Mouse (Mus musculus) left cerebral cortex, postnatal 10 days (tissue): ENCODE results near the gene Hoxc10. TPM values are rescaled to one million over a fixed set of nuclear protein-coding genes. Genes with fewer than 3 reads are reported as not detected.

ENCODE experiments used
- DNase-seq, 2 experiments: peaks; one replicate each; pipeline ENCODE4 v3.0.0; 2021 to 2022; ENCODE audit warnings: low spot score in 2 of 2, mixed read lengths in 1 of 2; ENCODE audit errors: extremely low spot score in 1 of 2
- intact Hi-C: fragments of 180-260 bp; cut with DNase I; formaldehyde crosslinking; loops from one replicate; pipeline ENCODE4 v1.15.1; 2025
- microRNA-seq: library from miRNA; unstranded; fragments of <30 nt; microRNA quantifications from one replicate; pipeline ENCODE4 v1.2.0, GENCODE M21; 2022
- total RNA-seq, 2 experiments: library from RNA; stranded (reverse); gene quantifications; 2 replicates each; pipeline ENCODE4 v1.2.3; 2021

Gene Hoxc10
- total RNA-seq, 2 experiments from 2014 or later = not detected

GRCm38 (mm10) chr15:103018636-103019035, 52.0 kb downstream of the Hoxc10 start, which contains the start of gene Hoxc4:
Gene Hoxc4 (plus strand): TSS chr15:103018934.
- intact Hi-C loops = no loop called here

GRCm38 (mm10) chr15:103020899-103021418, 54.4 kb downstream of the Hoxc10 start:
- intact Hi-C loops = no loop called here
- no peak for DNase-seq

More at GRCm38 (mm10) chr15:103018636-103019035, 52.0 kb downstream of the Hoxc10 start, which contains the start of gene Hoxc4:
- DNase-seq = no peak

Small RNAs within 50 kb of the gene (microRNA-seq; reads per million reads assigned to microRNA genes)
- gene Mir196a-2 (not detected), gene Mir615 (0.86 reads per million)

Other genes with a start within 250 kb of the Hoxc10 start
- gene Calcoco1, start 244.6 kb upstream of the Hoxc10 start, total RNA-seq = 10 to 100 TPM; 44.3 to 46.7 TPM
- gene Hoxc13, start 45.7 kb upstream of the Hoxc10 start, total RNA-seq = not detected
- gene Hoxc12, start 30.0 kb upstream of the Hoxc10 start, total RNA-seq = not detected
- not detected for gene Hoxc11, start 12.4 kb upstream of the Hoxc10 start, total RNA-seq
- not detected for gene Hoxc5, start 647 bp downstream of the Hoxc10 start, total RNA-seq
- gene Hoxc9, start 9.6 kb downstream of the Hoxc10 start, total RNA-seq = not detected
- not detected for gene Hoxc8, start 23.8 kb downstream of the Hoxc10 start, total RNA-seq
- not detected for gene Hoxc6, start 31.5 kb downstream of the Hoxc10 start, total RNA-seq
- not detected for gene Hoxc4, start 52.1 kb downstream of the Hoxc10 start, total RNA-seq
- gene Smug1, start 200.3 kb downstream of the Hoxc10 start, total RNA-seq = 10 to 100 TPM; 17.5 to 18.2 TPM